Mouse (Mus musculus): ENCODE measurements around the gene Gfra1. TPM values are rescaled to one million over a fixed set of nuclear protein-coding genes. Genes with fewer than 3 reads are reported as not detected.

Gfra1 gene
- polyA plus RNA-seq, 1 experiment from 2014 or later = 39.8 TPM

- WGBS = 84% methylated on average over 5 of the region's 5 CpGs
- Histone ChIP-seq H3K27me3 (no peaks in the 10 kb centered on the region), H3K4me2 (no peak overlapping the region), H3K27ac (replicated peaks) (no peak overlapping the region), H3K4me1 (replicated peaks) (0 out of 2 replicates have a peak, but pooled peaks cover 3% of the 10 kb centered on the region), H3K9me3 (no peaks in the 10 kb centered on the region), H3K4me3 (no peak overlapping the region), H3K36me3 (no peaks in the 10 kb centered on the region), H3K9ac (no peak overlapping the region)
- no peak for ATAC-seq (ENCODE audit: low FRiP score, low read depth)
Measured at GRCm38 (mm10) chr19:58270778-58271177, 184.9 kb downstream of the Gfra1 start.

DNA sequence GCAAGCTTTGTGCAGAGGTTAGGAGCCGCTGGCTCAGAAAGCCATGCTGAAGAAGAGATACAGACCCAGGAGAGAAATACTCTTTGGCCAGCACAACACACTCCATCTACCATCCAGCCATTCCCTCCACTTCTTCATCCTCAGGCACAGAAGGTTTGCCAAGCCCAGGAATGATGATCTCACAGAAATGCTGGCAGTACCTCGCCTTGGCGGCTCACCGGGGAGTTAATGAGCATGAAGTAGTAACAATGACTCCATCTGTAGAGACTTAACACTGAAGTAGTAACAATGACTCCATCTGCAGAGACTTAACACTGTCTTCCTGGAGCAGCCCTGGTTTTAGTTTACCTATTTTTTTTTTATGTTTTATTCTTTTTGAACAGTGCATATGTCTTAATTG lies 187.2 kb downstream of the Gfra1 start:
- Histone ChIP-seq H3K27me3 (no peaks in the 10 kb centered on the region), H3K4me2 (no peak overlapping the region), H3K9me3 (no peaks in the 10 kb centered on the region), H3K4me3 (no peak overlapping the region), H3K9ac (no peak overlapping the region), H3K4me1 (replicated peaks) (no peaks in the 10 kb centered on the region), H3K36me3 (no peaks in the 10 kb centered on the region), H3K27ac (replicated peaks) (no peak overlapping the region)
- WGBS = 60% methylated on average over 4 of the region's 4 CpGs
- ATAC-seq (ENCODE audit: low FRiP score, low read depth) = no peak

DNA sequence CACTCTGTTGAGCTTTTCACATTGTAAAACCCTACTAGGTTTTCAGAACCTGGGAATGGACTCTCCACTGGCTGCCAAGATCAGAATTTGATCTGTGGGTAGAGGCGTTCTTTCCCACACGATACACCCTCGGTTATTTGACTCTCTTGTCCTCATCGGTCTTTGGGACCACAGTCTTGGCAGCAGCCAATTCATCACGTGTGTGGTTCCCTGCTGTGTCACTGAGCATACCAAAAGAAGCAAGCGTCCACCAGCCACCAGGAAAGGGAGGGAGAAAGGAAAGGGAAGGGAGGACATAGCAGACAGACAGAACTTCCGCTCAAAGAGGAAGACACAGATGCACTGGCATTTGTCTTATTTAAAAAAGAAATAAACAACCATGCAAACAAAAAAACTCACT lies 189.1 kb downstream of the Gfra1 start:
- H3K36me3 ChIP-seq = no peaks in the 10 kb centered on the region
- H3K9me3 ChIP-seq = no peaks in the 10 kb centered on the region
- no peak overlapping the region for H3K9ac ChIP-seq
- H3K4me1 ChIP-seq (replicated peaks) = no peaks in the 10 kb centered on the region
- H3K27ac ChIP-seq (replicated peaks) = no peak overlapping the region
- H3K4me2 ChIP-seq = no peak overlapping the region
- no peak overlapping the region for H3K4me3 ChIP-seq
- no peaks in the 10 kb centered on the region for H3K27me3 ChIP-seq
- WGBS = 28% methylated on average over 7 of the region's 7 CpGs
- ATAC-seq (ENCODE audit: low FRiP score, low read depth) = no peak

GRCm38 (mm10) chr19:58260934-58261333 lies 194.8 kb downstream of the Gfra1 start:
- Histone ChIP-seq H3K9me3 (no peaks in the 10 kb centered on the region), H3K9ac (no peak overlapping the region), H3K27ac (replicated peaks) (no peak overlapping the region), H3K4me1 (replicated peaks) (no peaks in the 10 kb centered on the region), H3K4me2 (no peak overlapping the region), H3K36me3 (no peaks in the 10 kb centered on the region), H3K27me3 (no peaks in the 10 kb centered on the region), H3K4me3 (no peak overlapping the region)
- ATAC-seq (ENCODE audit: low FRiP score, low read depth) = no peak
- 66% methylated on average over 8 of the region's 8 CpGs for WGBS

DNA sequence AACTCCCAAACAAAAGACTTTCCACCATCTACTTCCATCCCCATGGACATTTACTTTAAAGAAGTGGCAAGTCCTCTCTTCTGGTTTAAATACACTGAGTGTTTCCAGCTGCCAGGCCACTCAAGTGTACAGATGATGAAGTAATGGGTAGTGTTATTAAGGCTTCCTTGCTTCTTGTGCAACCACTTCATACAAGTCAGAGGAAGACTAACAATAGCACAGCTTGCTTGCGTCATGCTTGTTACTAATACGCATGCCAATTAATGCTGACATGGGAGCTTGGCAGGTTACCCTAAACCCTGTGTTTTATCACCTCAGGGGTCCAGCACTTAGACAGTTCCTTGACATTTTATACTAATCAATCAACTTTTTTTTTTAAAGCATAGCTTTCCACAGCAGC lies 196.5 kb downstream of the Gfra1 start:
- no peak for ATAC-seq (ENCODE audit: low FRiP score, low read depth)
- Histone ChIP-seq H3K36me3 (no peaks in the 10 kb centered on the region), H3K4me2 (no peak overlapping the region), H3K4me1 (replicated peaks) (no peaks in the 10 kb centered on the region), H3K27me3 (no peaks in the 10 kb centered on the region), H3K27ac (replicated peaks) (no peak overlapping the region), H3K9ac (no peak overlapping the region), H3K9me3 (no peaks in the 10 kb centered on the region), H3K4me3 (no peak overlapping the region)
- 46% methylated on average over 2 of the region's 2 CpGs for WGBS

DNA sequence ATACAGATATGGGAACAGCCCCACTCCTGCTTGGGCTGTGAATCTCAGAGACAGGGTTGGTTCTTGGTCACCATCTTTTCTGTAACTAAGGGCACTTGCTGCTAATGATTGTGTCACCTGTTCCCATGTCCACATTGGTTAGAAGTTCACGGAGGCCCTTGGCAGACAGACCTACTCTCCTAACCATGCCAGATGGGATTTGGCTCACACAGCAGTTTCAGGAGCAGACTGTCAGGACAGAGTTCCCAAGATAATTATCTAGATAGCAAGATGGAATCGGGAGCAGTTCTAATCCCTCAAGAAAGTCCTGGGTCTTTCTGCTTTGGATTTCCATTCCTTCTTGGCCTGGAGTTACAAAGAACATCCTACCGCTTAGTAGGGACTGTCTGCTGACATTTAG lies 199.2 kb downstream of the Gfra1 start:
- WGBS = 87% methylated on average over 3 of the region's 3 CpGs
- Histone ChIP-seq H3K27ac (replicated peaks) (no peak overlapping the region), H3K4me3 (no peak overlapping the region), H3K9ac (no peak overlapping the region), H3K27me3 (no peaks in the 10 kb centered on the region), H3K4me1 (replicated peaks) (no peaks in the 10 kb centered on the region), H3K9me3 (no peaks in the 10 kb centered on the region), H3K36me3 (no peaks in the 10 kb centered on the region), H3K4me2 (no peak overlapping the region)
- no peak for ATAC-seq (ENCODE audit: low FRiP score, low read depth)

- no peaks in the 10 kb centered on the region for H3K27me3 ChIP-seq
- no peaks in the 10 kb centered on the region for H3K4me1 ChIP-seq (replicated peaks)
- H3K9ac ChIP-seq = no peak overlapping the region
- H3K4me3 ChIP-seq = no peak overlapping the region
- no peak overlapping the region for H3K27ac ChIP-seq (replicated peaks)
- 72% methylated on average over 7 of the region's 7 CpGs for WGBS
- no peaks in the 10 kb centered on the region for H3K9me3 ChIP-seq
- no peaks in the 10 kb centered on the region for H3K36me3 ChIP-seq
- no peak overlapping the region for H3K4me2 ChIP-seq
- ATAC-seq (ENCODE audit: low FRiP score, low read depth) = no peak
Measured at GRCm38 (mm10) chr19:58255394-58255793, 200.3 kb downstream of the Gfra1 start.

GRCm38 (mm10) chr19:58254172-58254571 lies 201.5 kb downstream of the Gfra1 start:
- no peaks in the 10 kb centered on the region for H3K9me3 ChIP-seq
- H3K4me2 ChIP-seq = no peak overlapping the region
- no peak for ATAC-seq (ENCODE audit: low FRiP score, low read depth)
- no peaks in the 10 kb centered on the region for H3K4me1 ChIP-seq (replicated peaks)
- no peak overlapping the region for H3K9ac ChIP-seq
- H3K4me3 ChIP-seq = no peak overlapping the region
- H3K27me3 ChIP-seq = no peaks in the 10 kb centered on the region
- no peak overlapping the region for H3K27ac ChIP-seq (replicated peaks)
- H3K36me3 ChIP-seq = no peaks in the 10 kb centered on the region
- 69% methylated on average over 3 of the region's 3 CpGs for whole genome bisulfite sequencing

- H3K9me3 ChIP-seq = no peaks in the 10 kb centered on the region
- ATAC-seq (ENCODE audit: low FRiP score, low read depth) = no peak
- no peak overlapping the region for H3K4me2 ChIP-seq
- WGBS = 82% methylated on average over 4 of the region's 4 CpGs
- no peak overlapping the region for H3K27ac ChIP-seq (replicated peaks)
- no peaks in the 10 kb centered on the region for H3K36me3 ChIP-seq
- peaks cover 6% of the 10 kb centered on the region for H3K4me1 ChIP-seq (replicated peaks)
- no peaks in the 10 kb centered on the region for H3K27me3 ChIP-seq
- no peak overlapping the region for H3K9ac ChIP-seq
- no peak overlapping the region for H3K4me3 ChIP-seq
Measured at GRCm38 (mm10) chr19:58251698-58252097, 204.0 kb downstream of the Gfra1 start.

- Histone ChIP-seq H3K27ac (replicated peaks) (no peak overlapping the region), H3K9me3 (no peaks in the 10 kb centered on the region), H3K27me3 (no peaks in the 10 kb centered on the region), H3K4me1 (replicated peaks) (peaks cover 6% of the 10 kb centered on the region), H3K9ac (no peak overlapping the region), H3K4me3 (no peak overlapping the region), H3K36me3 (no peaks in the 10 kb centered on the region), H3K4me2 (no peak overlapping the region)
- 50% methylated on average over 6 of the region's 6 CpGs for whole genome bisulfite sequencing
- ATAC-seq (ENCODE audit: low FRiP score, low read depth) = no peak
Measured at GRCm38 (mm10) chr19:58251095-58251494, 204.6 kb downstream of the Gfra1 start.

DNA sequence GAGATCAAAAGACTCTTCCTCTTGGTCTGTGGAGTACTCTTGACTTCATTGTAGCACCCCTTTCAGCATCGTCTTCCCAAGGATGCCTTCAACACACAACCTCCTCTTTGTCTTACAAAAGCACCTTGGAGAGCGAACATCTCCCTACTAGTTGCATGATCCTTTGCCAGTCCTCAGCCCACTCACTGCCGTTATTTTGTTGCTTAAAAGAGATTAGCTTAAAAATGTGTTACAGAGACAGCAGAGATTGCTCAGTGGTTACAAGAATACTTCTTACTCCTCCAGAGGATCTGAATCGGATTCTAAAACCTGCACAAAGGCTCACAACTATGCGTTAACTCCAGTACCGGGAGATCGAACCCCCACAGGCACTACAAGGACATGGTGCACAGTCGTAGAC lies 205.5 kb downstream of the Gfra1 start:
- Histone ChIP-seq H3K27me3 (no peaks in the 10 kb centered on the region), H3K36me3 (no peaks in the 10 kb centered on the region), H3K9ac (no peak overlapping the region), H3K4me3 (no peak overlapping the region), H3K4me2 (no peak overlapping the region), H3K9me3 (no peaks in the 10 kb centered on the region), H3K4me1 (replicated peaks) (peaks cover 7% of the 10 kb centered on the region), H3K27ac (replicated peaks) (no peak overlapping the region)
- ATAC-seq (ENCODE audit: low FRiP score, low read depth) = no peak
- 90% methylated on average over 8 of the region's 8 CpGs for WGBS

GRCm38 (mm10) chr19:58244148-58244547 lies 211.6 kb downstream of the Gfra1 start:
- Histone ChIP-seq H3K4me3 (no peak overlapping the region), H3K9me3 (no peaks in the 10 kb centered on the region), H3K27me3 (no peaks in the 10 kb centered on the region), H3K4me1 (replicated peaks) (peaks cover 24% of the 10 kb centered on the region), H3K4me2 (no peak overlapping the region), H3K27ac (replicated peaks) (peak overlapping the region; percentile 51; the same call in 1 of the 2 replicates), H3K36me3 (no peaks in the 10 kb centered on the region), H3K9ac (peak overlapping the region; percentile 26; the same call in 1 of the 2 replicates)
- ATAC-seq (ENCODE audit: low FRiP score, low read depth) = no peak
- 62% methylated on average over 4 of the region's 4 CpGs for WGBS

DNA sequence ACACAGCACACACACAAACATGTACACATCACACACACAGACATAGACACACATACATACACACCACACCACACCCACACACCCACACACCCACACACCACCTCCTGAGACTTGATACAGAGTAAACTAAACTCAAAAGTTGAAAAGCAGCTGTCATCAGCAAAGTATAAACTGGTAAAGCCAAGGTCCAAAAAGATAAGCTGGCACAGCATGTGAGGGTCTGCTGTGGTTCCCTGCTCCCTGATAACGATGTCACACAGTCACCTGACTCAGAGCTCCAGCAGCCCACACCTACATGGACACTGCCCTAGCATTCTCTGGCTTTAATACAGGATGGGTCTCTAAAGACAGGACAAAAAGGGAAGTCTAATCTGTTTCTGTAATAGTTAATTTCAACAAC lies 212.1 kb downstream of the Gfra1 start:
- H3K4me3 ChIP-seq = no peak overlapping the region
- no peak overlapping the region for H3K27ac ChIP-seq (replicated peaks)
- no peak overlapping the region for H3K9ac ChIP-seq
- ATAC-seq (ENCODE audit: low FRiP score, low read depth) = no peak
- H3K4me1 ChIP-seq (replicated peaks) = peaks cover 24% of the 10 kb centered on the region
- H3K4me2 ChIP-seq = no peak overlapping the region
- WGBS = 76% methylated on average over 1 of the region's 1 CpGs
- no peaks in the 10 kb centered on the region for H3K9me3 ChIP-seq
- no peaks in the 10 kb centered on the region for H3K27me3 ChIP-seq
- H3K36me3 ChIP-seq = no peaks in the 10 kb centered on the region
